Mouse (Mus musculus): ENCODE measurements at regions not wholly inside any gene's neighbourhood (a gene's known extent, or its start where the extent isn't known, plus 50 kb on each side); places are given as distances from the start of the nearest gene placed in this dataset.
A peak's percentile ranks its signal among the peaks of the same experiment; 100 is the strongest.

GRCm38 (mm10) chr12:109394396-109394795, 58.2 kb upstream of the Dlk1 start:
- Histone ChIP-seq H3K4me1 (ENCODE audit: control insufficient read depth, insufficient read depth, low read length) (peaks cover 5% of the 10 kb centered on the region), H3K27ac (ENCODE audit: insufficient read depth, low read length) (no peak overlapping the region), H3K4me3 (ENCODE audit: insufficient read depth, low read length) (no peak overlapping the region)
- TF ChIP-seq CTCF (IDR thresholded peaks at IDR 0.05; ENCODE audit: extremely low read depth, insufficient read depth, low read length) (no peak), POLR2A (IDR thresholded peaks at IDR 0.05; ENCODE audit: extremely low read depth, insufficient read depth, low read length) (no peak)

- TF ChIP-seq CTCF (IDR thresholded peaks at IDR 0.05; ENCODE audit: extremely low read depth, insufficient read depth, low read length) (no peak), POLR2A (IDR thresholded peaks at IDR 0.05; ENCODE audit: extremely low read depth, insufficient read depth, low read length) (no peak)
- H3K27ac ChIP-seq (ENCODE audit: insufficient read depth, low read length) = no peak overlapping the region
- H3K4me1 ChIP-seq (ENCODE audit: control insufficient read depth, insufficient read depth, low read length) = peaks cover 5% of the 10 kb centered on the region
- no peak overlapping the region for H3K4me3 ChIP-seq (ENCODE audit: insufficient read depth, low read length)
Observed at GRCm38 (mm10) chr12:109396614-109397013, 56.0 kb upstream of the Dlk1 start.

- TF ChIP-seq POLR2A (IDR thresholded peaks at IDR 0.05; ENCODE audit: extremely low read depth, insufficient read depth, low read length) (no peak), CTCF (IDR thresholded peaks at IDR 0.05; ENCODE audit: extremely low read depth, insufficient read depth, low read length) (no peak)
- Histone ChIP-seq H3K4me3 (ENCODE audit: insufficient read depth, low read length) (no peak overlapping the region), H3K4me1 (ENCODE audit: control insufficient read depth, insufficient read depth, low read length) (peaks cover 5% of the 10 kb centered on the region), H3K27ac (ENCODE audit: insufficient read depth, low read length) (no peak overlapping the region)
Observed at GRCm38 (mm10) chr12:109397175-109398058, 55.2 kb upstream of the Dlk1 start.

- no peak for TF ChIP-seq POLR2A (IDR thresholded peaks at IDR 0.05; ENCODE audit: extremely low read depth, insufficient read depth, low read length)
- TF ChIP-seq CTCF (IDR thresholded peaks at IDR 0.05; ENCODE audit: extremely low read depth, insufficient read depth, low read length) = no peak
- Histone ChIP-seq H3K4me3 (ENCODE audit: insufficient read depth, low read length) (no peak overlapping the region), H3K4me1 (ENCODE audit: control insufficient read depth, insufficient read depth, low read length) (peaks cover 2% of the 10 kb centered on the region), H3K27ac (ENCODE audit: insufficient read depth, low read length) (no peak overlapping the region)
Observed at GRCm38 (mm10) chr12:109398473-109398872, 54.1 kb upstream of the Dlk1 start.

GRCm38 (mm10) chr12:109398951-109399350, 53.7 kb upstream of the Dlk1 start:
- Histone ChIP-seq H3K4me3 (ENCODE audit: insufficient read depth, low read length) (no peak overlapping the region), H3K4me1 (ENCODE audit: control insufficient read depth, insufficient read depth, low read length) (peaks cover 2% of the 10 kb centered on the region), H3K27ac (ENCODE audit: insufficient read depth, low read length) (no peak overlapping the region)
- TF ChIP-seq POLR2A (IDR thresholded peaks at IDR 0.05; ENCODE audit: extremely low read depth, insufficient read depth, low read length) (no peak), CTCF (IDR thresholded peaks at IDR 0.05; ENCODE audit: extremely low read depth, insufficient read depth, low read length) (no peak)

GRCm38 (mm10) chr12:109399591-109399990, 53.0 kb upstream of the Dlk1 start:
- peaks cover under 1% of the 10 kb centered on the region for H3K4me1 ChIP-seq (ENCODE audit: control insufficient read depth, insufficient read depth, low read length)
- no peak overlapping the region for H3K27ac ChIP-seq (ENCODE audit: insufficient read depth, low read length)
- TF ChIP-seq CTCF (IDR thresholded peaks at IDR 0.05; ENCODE audit: extremely low read depth, insufficient read depth, low read length) (no peak), POLR2A (IDR thresholded peaks at IDR 0.05; ENCODE audit: extremely low read depth, insufficient read depth, low read length) (no peak)
- no peak overlapping the region for H3K4me3 ChIP-seq (ENCODE audit: insufficient read depth, low read length)

- Histone ChIP-seq H3K27ac (ENCODE audit: insufficient read depth, low read length) (no peak overlapping the region), H3K4me3 (ENCODE audit: insufficient read depth, low read length) (no peak overlapping the region), H3K4me1 (ENCODE audit: control insufficient read depth, insufficient read depth, low read length) (no peaks in the 10 kb centered on the region)
- no peak for TF ChIP-seq CTCF (IDR thresholded peaks at IDR 0.05; ENCODE audit: extremely low read depth, insufficient read depth, low read length)
- TF ChIP-seq POLR2A (IDR thresholded peaks at IDR 0.05; ENCODE audit: extremely low read depth, insufficient read depth, low read length) = no peak
Observed at GRCm38 (mm10) chr12:109400041-109400440, 52.6 kb upstream of the Dlk1 start.

- TF ChIP-seq CTCF (IDR thresholded peaks at IDR 0.05; ENCODE audit: extremely low read depth, insufficient read depth, low read length) = peak; percentile 54
- TF ChIP-seq POLR2A (IDR thresholded peaks at IDR 0.05; ENCODE audit: extremely low read depth, insufficient read depth, low read length) = no peak
Observed at GRCm38 (mm10) chr12:109400936-109401586, 51.6 kb upstream of the Dlk1 start.

GRCm38 (mm10) chr12:109401696-109402095, 50.9 kb upstream of the Dlk1 start:
- H3K27ac ChIP-seq (ENCODE audit: insufficient read depth, low read length) = no peak overlapping the region
- TF ChIP-seq CTCF (IDR thresholded peaks at IDR 0.05; ENCODE audit: extremely low read depth, insufficient read depth, low read length) (no peak), POLR2A (IDR thresholded peaks at IDR 0.05; ENCODE audit: extremely low read depth, insufficient read depth, low read length) (no peak)
- no peaks in the 10 kb centered on the region for H3K4me1 ChIP-seq (ENCODE audit: control insufficient read depth, insufficient read depth, low read length)
- H3K4me3 ChIP-seq (ENCODE audit: insufficient read depth, low read length) = no peak overlapping the region

More at GRCm38 (mm10) chr12:109400936-109401586, 51.6 kb upstream of the Dlk1 start:
- Histone ChIP-seq H3K4me1 (ENCODE audit: control insufficient read depth, insufficient read depth, low read length) (no peaks in the 10 kb centered on the region), H3K27ac (ENCODE audit: insufficient read depth, low read length) (no peak overlapping the region), H3K4me3 (ENCODE audit: insufficient read depth, low read length) (no peak overlapping the region)
